Mouse (Mus musculus): ENCODE results near the gene Neto2.

GRCm38 (mm10) chr8:85606974-85607373, 93.8 kb downstream of the Neto2 start:
- TF ChIP-seq MAX (IDR thresholded peaks at IDR 0.05; ENCODE audit: low read length) (no peak), POLR2A (IDR thresholded peaks at IDR 0.05; ENCODE audit: low read depth, low read length) (no peak)

Measured in CH12.LX (cell line).